Mouse (Mus musculus) intestine, postnatal 0 days (tissue): ENCODE data around the gene Acap2. TPM values are rescaled to one million over a fixed set of nuclear protein-coding genes. Genes with fewer than 3 reads are reported as not detected.
A peak's percentile ranks its signal among the peaks of the same experiment; 100 is the strongest.

Experiments used
- ATAC-seq: fragments of 200-750 bp; cut with Nextera tagmentation; 2 replicates; pipeline ENCODE4 v1.8.0; 2017; ENCODE audit warnings: mild to moderate bottlenecking, moderate TSS enrichment, moderate library complexity
- H3K27ac ChIP-seq: fragments of 300-500 bp; sonication (generic); 2 replicates; pipeline ENCODE4 v1.5.1; 2014; ENCODE audit warnings: mild to moderate bottlenecking, low read depth, low read length, moderate library complexity
- H3K27me3 ChIP-seq: fragments of 300-500 bp; sonication (generic); replicated peaks from 2 replicates; pipeline ENCODE4 v1.6.1; 2014; ENCODE audit warnings: low read length, mixed read lengths; ENCODE audit not compliant: control insufficient read depth, insufficient read depth
- H3K36me3 ChIP-seq: fragments of 300-500 bp; sonication (generic); 2 replicates; pipeline ENCODE4 v1.6.1; 2014; ENCODE audit warnings: mild to moderate bottlenecking, moderate library complexity; ENCODE audit not compliant: control insufficient read depth, insufficient read depth
- H3K4me1 ChIP-seq: fragments of 300-500 bp; sonication (generic); replicated peaks from 2 replicates; pipeline ENCODE4 v1.6.1; 2014; ENCODE audit warnings: antibody characterized with exemption, low read length, mixed read lengths; ENCODE audit not compliant: control insufficient read depth, insufficient read depth
- H3K4me2 ChIP-seq: fragments of 300-500 bp; sonication (generic); replicated peaks from 2 replicates; pipeline ENCODE4 v1.6.1; 2014; ENCODE audit warnings: low read depth, mild to moderate bottlenecking, moderate library complexity
- H3K4me3 ChIP-seq: fragments of 300-500 bp; sonication (generic); 2 replicates; pipeline ENCODE4 v1.5.1; 2014; ENCODE audit warnings: low read depth, low read length
- H3K9ac ChIP-seq: fragments of 300-500 bp; sonication (generic); 2 replicates; pipeline ENCODE4 v1.6.1; 2014; ENCODE audit warnings: mild to moderate bottlenecking, low read depth, low read length
- H3K9me3 ChIP-seq: fragments of 300-500 bp; sonication (generic); 2 replicates; pipeline ENCODE4 v1.6.1; 2016; ENCODE audit warnings: mixed run types; ENCODE audit not compliant: control insufficient read depth
- CTCF ChIP-seq: sonication (generic); IDR thresholded peaks from 2 replicates; pipeline ENCODE4 v1.5.1; 2016; ENCODE audit warnings: low read depth, mild to moderate bottlenecking, control low read depth, antibody characterized with exemption, moderate library complexity
- WGBS: fragments of 180-500 bp; shearing (Covaris S2); extraction: QIAGEN DNeasy Blood & Tissue Kit; methylation state at CpG from one replicate; pipeline ENCODE4 v1.1.7; 2014; 5-methylcytosine and 5-hydroxymethylcytosine counted together
- polyA plus RNA-seq: library from polyadenylated mRNA; unstranded; fragments of >200 nt; fragmentation: Nextera tagmentation; extraction: Ambion mirVana; gene quantifications from 2 replicates; pipeline ENCODE4 v1.2.1, GENCODE M21; 2015

The Acap2 gene
- polyA plus RNA-seq, 1 experiment from 2014 or later = 10.6 TPM

GRCm38 (mm10) chr16:31050701-31051100 lies 150.3 kb downstream of the Acap2 start:
- 0 out of 2 replicates have a peak, but pooled peaks cover 4% of the 10 kb centered on the region for H3K4me1 ChIP-seq
- H3K9ac ChIP-seq = no peak overlapping the region
- H3K9me3 ChIP-seq = no peaks in the 10 kb centered on the region
- no peaks in the 10 kb centered on the region for H3K27me3 ChIP-seq
- no peak overlapping the region for H3K4me3 ChIP-seq
- H3K4me2 ChIP-seq = no peak overlapping the region
- no peak for TF ChIP-seq CTCF
- H3K36me3 ChIP-seq = peaks cover 4% of the 10 kb centered on the region; the same call in 1 of the 2 replicates
- 60% methylated on average over 7 of the region's 7 CpGs for WGBS
- no peak overlapping the region for H3K27ac ChIP-seq
- peak; percentile 59 for ATAC-seq

GRCm38 (mm10) chr16:31048194-31048593 lies 152.9 kb downstream of the Acap2 start:
- Histone ChIP-seq H3K4me1 (0 out of 2 replicates have a peak, but pooled peaks cover 4% of the 10 kb centered on the region), H3K4me3 (no peak overlapping the region), H3K9ac (no peak overlapping the region), H3K9me3 (no peaks in the 10 kb centered on the region), H3K36me3 (peaks cover 4% of the 10 kb centered on the region; the same call in 1 of the 2 replicates), H3K27ac (no peak overlapping the region), H3K27me3 (no peaks in the 10 kb centered on the region), H3K4me2 (no peak overlapping the region)
- WGBS = 81% methylated on average over 6 of the region's 6 CpGs
- no peak for TF ChIP-seq CTCF
- no peak for ATAC-seq

GRCm38 (mm10) chr16:31047186-31047898 lies 153.7 kb downstream of the Acap2 start:
- Histone ChIP-seq H3K27ac (no peak overlapping the region), H3K27me3 (no peaks in the 10 kb centered on the region), H3K4me3 (no peak overlapping the region), H3K4me1 (no peaks in the 10 kb centered on the region), H3K9ac (no peak overlapping the region), H3K4me2 (no peak overlapping the region), H3K36me3 (peaks cover 4% of the 10 kb centered on the region; the same call in 1 of the 2 replicates), H3K9me3 (no peaks in the 10 kb centered on the region)
- no peak for ATAC-seq
- 75% methylated on average over 10 of the region's 10 CpGs for WGBS
- TF ChIP-seq CTCF = no peak

DNA sequence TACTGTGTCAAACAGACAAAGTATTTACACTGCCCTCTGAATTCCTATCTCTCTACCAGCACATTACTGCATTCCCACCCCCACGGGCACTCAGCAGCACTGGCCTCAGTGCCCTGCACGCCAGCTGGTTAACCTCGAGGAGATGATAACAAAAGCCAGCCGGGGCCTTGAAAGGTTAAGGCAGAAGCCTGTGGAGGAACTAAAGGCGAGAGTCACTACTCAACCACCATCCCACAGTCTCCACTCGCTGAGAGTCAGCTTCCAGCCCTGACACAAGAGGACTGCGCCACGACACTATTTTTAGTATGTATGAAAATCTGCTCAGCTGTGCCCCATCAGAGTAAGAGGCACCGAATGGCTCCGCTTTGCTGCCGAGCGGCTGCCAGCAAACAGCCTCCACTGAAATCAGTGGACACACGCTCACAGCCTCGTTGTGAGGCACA lies 154.8 kb downstream of the Acap2 start:
- no peak overlapping the region for H3K9ac ChIP-seq

DNA sequence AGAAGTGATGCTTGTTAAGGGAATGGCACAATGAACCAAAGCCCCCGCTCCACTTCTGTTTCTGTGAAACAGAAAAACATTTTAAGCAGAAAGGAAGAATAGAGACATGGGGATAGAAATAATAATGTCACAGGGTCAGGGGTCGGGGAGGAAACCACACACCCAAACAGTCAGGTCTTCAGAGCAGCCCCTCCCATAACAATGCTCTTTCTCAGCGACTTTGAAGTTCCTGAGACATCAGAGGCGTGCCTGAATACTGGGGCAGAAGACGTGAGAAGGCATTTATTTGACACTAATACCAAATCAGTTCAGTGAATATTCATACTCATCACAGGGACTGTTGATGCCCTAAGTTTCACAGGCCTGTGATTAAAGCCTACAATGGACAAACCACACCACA lies 155.8 kb downstream of the Acap2 start:
- no peak overlapping the region for H3K27ac ChIP-seq
- H3K4me2 ChIP-seq = no peak overlapping the region
- H3K9ac ChIP-seq = no peak overlapping the region
- H3K4me3 ChIP-seq = no peak overlapping the region
- 74% methylated on average over 5 of the region's 5 CpGs for WGBS
- no peaks in the 10 kb centered on the region for H3K9me3 ChIP-seq
- H3K4me1 ChIP-seq = no peaks in the 10 kb centered on the region
- ATAC-seq = no peak
- no peaks in the 10 kb centered on the region for H3K27me3 ChIP-seq
- peaks cover 4% of the 10 kb centered on the region; the same call in 1 of the 2 replicates for H3K36me3 ChIP-seq
- TF ChIP-seq CTCF = no peak

More for the DNA sequence above, 154.8 kb downstream of the Acap2 start:
- Histone ChIP-seq H3K4me3 (no peak overlapping the region), H3K4me2 (no peak overlapping the region), H3K36me3 (peaks cover 4% of the 10 kb centered on the region; the same call in 1 of the 2 replicates), H3K27me3 (no peaks in the 10 kb centered on the region), H3K27ac (no peak overlapping the region), H3K9me3 (no peaks in the 10 kb centered on the region), H3K4me1 (no peaks in the 10 kb centered on the region)
- ATAC-seq = no peak
- TF ChIP-seq CTCF = no peak
- WGBS = 60% methylated on average over 14 of the region's 14 CpGs

- no peak for ATAC-seq
- Histone ChIP-seq H3K27me3 (no peaks in the 10 kb centered on the region), H3K4me3 (no peak overlapping the region), H3K4me2 (no peak overlapping the region), H3K4me1 (no peaks in the 10 kb centered on the region), H3K9ac (no peak overlapping the region), H3K36me3 (0 out of 2 replicates have a peak, but pooled peaks cover 4% of the 10 kb centered on the region), H3K9me3 (no peaks in the 10 kb centered on the region), H3K27ac (no peak overlapping the region)
- 86% methylated on average over 5 of the region's 5 CpGs for WGBS
- no peak for TF ChIP-seq CTCF
Observed at GRCm38 (mm10) chr16:31043136-31043535, 157.9 kb downstream of the Acap2 start.

Other genes starting within 250 kb of the Acap2 start
- gene Xxylt1, start 119.8 kb downstream of the Acap2 start, polyA plus RNA-seq = 14.3 and 17.1 TPM in 2 replicates
- 80.4 and 85.1 TPM in 2 replicates for gene Ppp1r2, start 74.0 kb upstream of the Acap2 start, polyA plus RNA-seq
- gene Apod, start 113.6 kb upstream of the Acap2 start, polyA plus RNA-seq = 0.50 and 0.77 TPM in 2 replicates
- 327 and 338 TPM in 2 replicates for gene Bdh1, start 221.0 kb upstream of the Acap2 start, polyA plus RNA-seq